Mouse (Mus musculus) Muller cell, postnatal 12 days (primary cell): ENCODE data around the gene Sipa1l3.

ENCODE experiments used
- DNase-seq: peaks from one replicate; pipeline ENCODE4 v3.0.0-alpha.2; 2015; ENCODE audit errors: inconsistent ontology term

The Sipa1l3 gene

GRCm38 (mm10) chr7:29446156-29446555 is 72.3 kb downstream of the Sipa1l3 start:
- no peak for DNase-seq

- DNase-seq = peak; percentile 61
Measured at GRCm38 (mm10) chr7:29444527-29444926, 73.9 kb downstream of the Sipa1l3 start.

- peak; percentile 47 for DNase-seq
Measured at GRCm38 (mm10) chr7:29444070-29444469, 74.4 kb downstream of the Sipa1l3 start.

- peak; percentile 64 for DNase-seq
Measured at GRCm38 (mm10) chr7:29441793-29442192, 76.6 kb downstream of the Sipa1l3 start.

GRCm38 (mm10) chr7:29441151-29441550 is 77.3 kb downstream of the Sipa1l3 start:
- DNase-seq = peak; percentile 90

GRCm38 (mm10) chr7:29438655-29439282 is 79.7 kb downstream of the Sipa1l3 start:
- peak; percentile 76 for DNase-seq

GRCm38 (mm10) chr7:29438204-29438603 is 80.2 kb downstream of the Sipa1l3 start:
- no peak for DNase-seq

GRCm38 (mm10) chr7:29437072-29437471 is 81.4 kb downstream of the Sipa1l3 start:
- no peak for DNase-seq

GRCm38 (mm10) chr7:29434313-29435035 is 84.0 kb downstream of the Sipa1l3 start:
- no peak for DNase-seq

GRCm38 (mm10) chr7:29433725-29434124 is 84.7 kb downstream of the Sipa1l3 start:
- DNase-seq = no peak

- peak; percentile 50 for DNase-seq
Measured at GRCm38 (mm10) chr7:29432947-29433553, 85.4 kb downstream of the Sipa1l3 start.

- DNase-seq = peak; percentile 79
Measured at GRCm38 (mm10) chr7:29432180-29432946, 86.1 kb downstream of the Sipa1l3 start.

GRCm38 (mm10) chr7:29430739-29431211 is 87.7 kb downstream of the Sipa1l3 start:
- peak; percentile 80 for DNase-seq

GRCm38 (mm10) chr7:29426056-29426455 is 92.4 kb downstream of the Sipa1l3 start:
- DNase-seq = no peak

- DNase-seq = no peak
Measured at GRCm38 (mm10) chr7:29425413-29425827, 93.0 kb downstream of the Sipa1l3 start.

GRCm38 (mm10) chr7:29424690-29425089 is 93.8 kb downstream of the Sipa1l3 start:
- DNase-seq = peak; percentile 72

GRCm38 (mm10) chr7:29421909-29422244 is 96.6 kb downstream of the Sipa1l3 start:
- no peak for DNase-seq

GRCm38 (mm10) chr7:29421240-29421908 is 97.1 kb downstream of the Sipa1l3 start:
- no peak for DNase-seq

- no peak for DNase-seq
Measured at GRCm38 (mm10) chr7:29419836-29420235, 98.6 kb downstream of the Sipa1l3 start.

- no peak for DNase-seq
Measured at GRCm38 (mm10) chr7:29418231-29418630, 100.2 kb downstream of the Sipa1l3 start.

- no peak for DNase-seq
Measured at GRCm38 (mm10) chr7:29417332-29418069, 100.9 kb downstream of the Sipa1l3 start.
